Mouse (Mus musculus) MEL (cell line): ENCODE data around the gene Strip1. TPM values are rescaled to one million over a fixed set of nuclear protein-coding genes. Genes with fewer than 3 reads are reported as not detected.
A peak's percentile ranks its signal among the peaks of the same experiment; 100 is the strongest.

ENCODE experiments used
- DNase-seq: peaks from one replicate; pipeline ENCODE4 v3.0.0; 2011; ENCODE audit warnings: low read depth, low spot score
- H3K27ac ChIP-seq: 2 replicates; pipeline ENCODE4 v1.5.1; 2012; ENCODE audit warnings: low read depth, mild to moderate bottlenecking, control low read depth, low read length, moderate library complexity; ENCODE audit not compliant: control insufficient read depth
- H3K27me3 ChIP-seq, 2 experiments: fragments of 150-350 bp in 1 of 2; sonication (generic) in 1 of 2; 2 replicates each; pipeline ENCODE4 v1.6.1; 2012; ENCODE audit warnings: low read length in 2 of 2, mild to moderate bottlenecking in 2 of 2, improper control_type of control experiment in 1 of 2, moderate library complexity in 1 of 2; ENCODE audit not compliant: insufficient read depth in 2 of 2, control insufficient read depth in 1 of 2
- H3K36me3 ChIP-seq, 2 experiments: 2 replicates each; pipeline ENCODE4 v1.6.1; 2012 to 2014; ENCODE audit warnings: low read length in 2 of 2, improper control_type of control experiment in 1 of 2, inconsistent platforms in 1 of 2, mild to moderate bottlenecking in 1 of 2; ENCODE audit not compliant: insufficient read depth in 2 of 2, control insufficient read depth in 1 of 2
- H3K4me1 ChIP-seq, 2 experiments: fragments of 150-350 bp in 1 of 2; sonication (generic) in 1 of 2; 2 replicates each; pipeline ENCODE4 v1.6.1; 2012; ENCODE audit warnings: low read length in 2 of 2, improper control_type of control experiment in 1 of 2, mild to moderate bottlenecking in 1 of 2; ENCODE audit not compliant: insufficient read depth in 2 of 2, control insufficient read depth in 1 of 2
- H3K4me3 ChIP-seq, 2 experiments: fragments of 150-350 bp in 1 of 2; sonication (generic) in 1 of 2; 2 replicates each; pipeline ENCODE4 v1.5.1; 2012; ENCODE audit warnings: low read depth in 2 of 2, low read length in 2 of 2, mild to moderate bottlenecking in 2 of 2, moderate library complexity in 2 of 2, control low read depth in 1 of 2, improper control_type of control experiment in 1 of 2; ENCODE audit not compliant: control insufficient read depth in 1 of 2, insufficient read depth in 1 of 2
- H3K79me2 ChIP-seq: 2 replicates; pipeline ENCODE4 v1.6.1; 2012; ENCODE audit warnings: mild to moderate bottlenecking, low read length, moderate library complexity; ENCODE audit not compliant: control insufficient read depth, poor library complexity, insufficient read depth
- H3K9ac ChIP-seq: 2 replicates; pipeline ENCODE4 v1.6.1; 2012; ENCODE audit warnings: low read depth, mild to moderate bottlenecking, control low read depth, low read length, moderate library complexity; ENCODE audit not compliant: control insufficient read depth, poor library complexity, severe bottlenecking
- H3K9me3 ChIP-seq: fragments of 150-350 bp; sonication (generic); replicated peaks from 2 replicates; pipeline ENCODE4 v1.6.1; 2012; ENCODE audit warnings: mild to moderate bottlenecking, low read length, improper control_type of control experiment, moderate library complexity; ENCODE audit not compliant: insufficient read depth
- CTCF ChIP-seq, 3 experiments: IDR thresholded peaks in 2 of 3; conservative IDR thresholded peaks in 1 of 3; 2 replicates each; pipeline ENCODE4 v1.5.1; 2011 to 2012; ENCODE audit warnings: low read length in 3 of 3, low read depth in 2 of 3, mild to moderate bottlenecking in 2 of 3, improper control_type of control experiment in 1 of 3, inconsistent platforms in 1 of 3, mixed read lengths in 1 of 3, moderate library complexity in 1 of 3; ENCODE audit not compliant: control insufficient read depth in 1 of 3, insufficient read depth in 1 of 3, poor library complexity in 1 of 3, severe bottlenecking in 1 of 3
- KAT2A ChIP-seq: conservative IDR thresholded peaks from 2 replicates; pipeline ENCODE4 v1.6.1; 2012; ENCODE audit warnings: low read depth, low read length, improper control_type of control experiment, inconsistent platforms
- POLR2AphosphoS2 ChIP-seq: IDR thresholded peaks from 2 replicates; pipeline ENCODE4 v1.6.1; 2011; ENCODE audit warnings: low read length, improper control_type of control experiment
- RAD21 ChIP-seq: IDR thresholded peaks from 2 replicates; pipeline ENCODE4 v1.6.1; 2011; ENCODE audit warnings: mild to moderate bottlenecking, low read depth, low read length, improper control_type of control experiment
- RCOR1 ChIP-seq: IDR thresholded peaks from 2 replicates; pipeline ENCODE4 v1.6.1; 2012; ENCODE audit warnings: low read depth, mild to moderate bottlenecking, inconsistent platforms, low read length, improper control_type of control experiment
- SMC3 ChIP-seq: IDR thresholded peaks from 2 replicates; pipeline ENCODE4 v1.6.1; 2011; ENCODE audit warnings: low read depth, low read length, improper control_type of control experiment
- TCF12 ChIP-seq: IDR thresholded peaks from 2 replicates; pipeline ENCODE4 v1.6.1; 2014; ENCODE audit warnings: low read depth, mild to moderate bottlenecking, inconsistent platforms, low read length, improper control_type of control experiment, moderate library complexity
- UBTF ChIP-seq: IDR thresholded peaks from 2 replicates; pipeline ENCODE4 v1.6.1; 2012; ENCODE audit warnings: low read depth, mild to moderate bottlenecking, inconsistent platforms, low read length, improper control_type of control experiment, moderate library complexity, borderline replicate concordance; ENCODE audit not compliant: insufficient read depth
- ZC3H11A ChIP-seq: IDR thresholded peaks from 2 replicates; pipeline ENCODE4 v1.6.1; 2012; ENCODE audit warnings: low read depth, mild to moderate bottlenecking, inconsistent platforms, low read length, improper control_type of control experiment
- ZMIZ1 ChIP-seq: IDR thresholded peaks from 2 replicates; pipeline ENCODE4 v1.6.1; 2012; ENCODE audit warnings: low read depth, mild to moderate bottlenecking, inconsistent platforms, low read length, improper control_type of control experiment, moderate library complexity
- ZNF384 ChIP-seq: IDR thresholded peaks from 2 replicates; pipeline ENCODE4 v1.6.1; 2012; ENCODE audit warnings: low read depth, mild to moderate bottlenecking, inconsistent platforms, low read length, improper control_type of control experiment
- polyA plus RNA-seq, 2 experiments: library from polyadenylated mRNA; stranded (reverse) in 1 of 2; unstranded in 1 of 2; fragments of >175 nt in 1 of 2; fragments of >200 nt in 1 of 2; gene quantifications; 2 replicates each; pipeline versions ENCODE4 v1.2.1 to v1.2.4; 2012; ENCODE audit warnings: low replicate concordance in 2 of 2, low read depth in 1 of 2; ENCODE audit not compliant: insufficient read length in 2 of 2, insufficient read depth in 1 of 2, missing spikeins in 1 of 2
- total RNA-seq: library from RNA; depleted of rRNA; stranded (reverse); fragments of 300-350 nt; gene quantifications from 2 replicates; pipeline ENCODE4 v1.2.3, GENCODE M21; 2012

Gene Strip1
- total and polyA plus RNA-seq, 3 experiments: 19.8 to 32.9 TPM; not detected in 1

DNA sequence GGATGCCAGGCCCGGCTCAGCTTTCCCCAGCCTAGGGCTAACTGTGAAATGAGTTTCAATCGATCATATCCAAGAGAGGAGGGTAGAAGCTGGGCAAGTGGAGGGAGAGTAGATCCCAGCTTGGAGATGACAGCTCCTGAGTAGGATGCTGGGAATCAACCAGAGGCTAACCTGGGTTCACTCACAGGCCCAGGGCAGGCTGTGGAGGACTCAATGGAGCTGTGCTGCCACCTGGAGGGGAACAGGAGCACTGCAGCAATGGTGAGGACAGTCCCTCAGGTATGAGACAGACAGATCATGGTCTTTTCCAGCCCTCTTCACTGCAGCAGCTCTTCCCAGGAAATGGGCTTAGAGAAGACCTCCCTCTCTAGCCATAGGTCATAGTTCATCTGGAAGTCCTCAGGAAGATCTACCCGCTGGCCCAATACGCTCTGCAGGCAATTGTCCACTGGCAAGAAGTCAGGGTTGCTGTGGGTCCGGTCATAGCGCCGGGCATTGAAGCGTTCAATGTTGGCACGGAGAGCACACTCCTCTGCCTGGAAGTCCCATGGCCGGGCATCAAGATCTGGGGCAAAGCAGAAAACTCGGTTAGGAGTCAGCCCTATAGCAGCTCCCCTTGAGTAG lies 18.5 kb downstream of the Strip1 start:
- H3K9ac ChIP-seq: no peak overlapping the region
- H3K27me3 ChIP-seq: no peaks in the 10 kb centered on the region
- no peak overlapping the region for H3K27ac ChIP-seq
- TF ChIP-seq RAD21: peak; percentile 47
- no peak for TF ChIP-seq POLR2AphosphoS2
- peak; percentile 57 for TF ChIP-seq SMC3
- no peak for TF ChIP-seq TCF12
- peak; percentile 76 to 97 (median 89) for TF ChIP-seq CTCF (IDR thresholded peaks at IDR 0.05 in 2 of 3, conservative IDR thresholded peaks at IDR 0.05 in 1 of 3; ENCODE audit: control insufficient read depth in 1 of 3, insufficient read depth in 1 of 3, low read depth in 2 of 3, low read length in 3 of 3, poor library complexity in 1 of 3, severe bottlenecking in 1 of 3)
- no peak for TF ChIP-seq KAT2A
- TF ChIP-seq, all 39 proteins: peak for 3
- Histone ChIP-seq H3K36me3 (peaks cover 0 to 1% of the 10 kb centered on the region in 2 experiments; a peak in 2 of 4 replicates), H3K4me3 (no peak overlapping the region), H3K9me3 (no peaks in the 10 kb centered on the region), H3K4me1 (0 out of 4 replicates have a peak, but pooled peaks cover 0 to 4% of the 10 kb centered on the region in 2 experiments), H3K79me2 (no peaks in the 10 kb centered on the region)
- peak; percentile 60 for DNase-seq

DNA sequence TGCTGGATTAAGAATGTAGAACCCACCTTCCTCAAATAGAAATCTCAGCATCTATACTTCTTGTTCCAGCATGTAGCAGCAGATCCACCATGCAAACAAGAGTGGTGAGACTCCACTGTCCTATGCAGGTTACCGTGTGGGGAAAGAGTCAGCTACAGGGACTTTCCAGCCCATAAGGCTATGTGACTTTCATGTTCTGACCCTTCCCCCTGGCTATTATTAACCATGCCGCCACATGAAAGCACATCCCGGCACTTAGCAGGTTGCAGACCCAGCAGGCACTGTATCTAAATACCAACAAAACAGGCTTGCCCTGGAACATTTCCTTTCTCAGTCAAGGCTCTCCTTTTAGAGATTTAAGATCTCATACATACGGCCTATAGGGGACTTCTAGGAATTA lies 20.1 kb downstream of the Strip1 start:
- Histone ChIP-seq H3K9ac (no peak overlapping the region), H3K4me3 (no peak overlapping the region), H3K9me3 (no peaks in the 10 kb centered on the region), H3K79me2 (no peaks in the 10 kb centered on the region)
- TF ChIP-seq POLR2AphosphoS2: no peak
- TF ChIP-seq, all 39 proteins: peak for 0
- no peaks in the 10 kb centered on the region for H3K27me3 ChIP-seq
- DNase-seq: no peak
- H3K4me1 ChIP-seq: 0 out of 4 replicates have a peak, but pooled peaks cover 0 to 4% of the 10 kb centered on the region in 2 experiments
- no peak overlapping the region for H3K27ac ChIP-seq
- peaks cover 0 to 1% of the 10 kb centered on the region in 2 experiments; a peak in 2 of 4 replicates for H3K36me3 ChIP-seq

DNA sequence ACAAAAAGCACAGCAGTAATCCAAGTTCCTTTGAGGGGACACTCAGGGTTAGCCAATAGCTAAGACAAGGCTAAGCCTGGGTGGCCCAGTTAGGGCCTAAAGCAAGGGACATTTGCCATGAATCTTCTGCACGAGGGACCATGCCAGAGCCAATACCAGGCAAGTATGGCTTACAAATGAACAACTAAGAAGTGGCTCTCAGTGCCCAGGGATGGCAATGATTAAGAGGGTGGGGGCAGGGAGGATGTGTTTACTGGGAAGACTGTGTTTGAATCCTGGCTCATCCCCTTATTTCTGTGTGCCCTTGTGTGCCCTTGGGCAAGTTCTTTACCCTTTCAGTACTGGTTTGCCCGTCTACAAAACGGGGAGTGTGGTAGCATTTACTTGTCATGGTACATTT lies 22.1 kb downstream of the Strip1 start:
- TF ChIP-seq RCOR1 (no peak), ZNF384 (no peak), UBTF (no peak), ZMIZ1 (no peak), ZC3H11A (no peak)
- TF ChIP-seq, all 39 proteins: peak for 0
- no peaks in the 10 kb centered on the region for H3K27me3 ChIP-seq
- H3K9ac ChIP-seq: no peak overlapping the region
- no peak overlapping the region for H3K4me3 ChIP-seq
- H3K9me3 ChIP-seq: no peaks in the 10 kb centered on the region
- H3K36me3 ChIP-seq: no peaks in the 10 kb centered on the region
- H3K79me2 ChIP-seq: no peaks in the 10 kb centered on the region
- 0 out of 4 replicates have a peak, but pooled peaks cover 0 to 4% of the 10 kb centered on the region in 2 experiments for H3K4me1 ChIP-seq
- H3K27ac ChIP-seq: no peak overlapping the region
- no peak for DNase-seq
